Mouse (Mus musculus): Measurements from ENCODE around the gene Igf2bp3. TPM values are rescaled to one million over a fixed set of nuclear protein-coding genes. Genes with fewer than 3 reads are reported as not detected.

The Igf2bp3 gene
- total RNA-seq, 4 experiments from 2014 or later: not detected

Other genes starting within 250 kb of the Igf2bp3 start
- not detected for gene Doxl2, start 240.0 kb downstream of the Igf2bp3 start, total RNA-seq (2022)
- gene Svs1, start 228.1 kb downstream of the Igf2bp3 start, total RNA-seq (2022): not detected
- 1 to 10 TPM in 2 of 4 experiments, under 1 TPM in 2; 0.63 to 1.5 (median 1.1) TPM for gene Gpnmb, start 178.4 kb downstream of the Igf2bp3 start, total RNA-seq (2022)
- 10 to 100 TPM; 23.4 to 39.8 (median 36.9) TPM for gene Malsu1, start 141.2 kb downstream of the Igf2bp3 start, total RNA-seq (2022)
- 10 to 100 TPM; 20.0 to 27.3 (median 24.3) TPM for gene Tra2a, start 49.1 kb upstream of the Igf2bp3 start, total RNA-seq (2022)
- gene Ccdc126, start 104.3 kb upstream of the Igf2bp3 start, total RNA-seq (2022): 1 to 10 TPM; 4.1 to 5.2 (median 4.7) TPM
- gene Fam221a, start 152.8 kb upstream of the Igf2bp3 start, total RNA-seq (2022): under 1 TPM in 3 of 4 experiments, not detected in 1; 0.37 to 0.82 (median 0.56) TPM
- under 1 TPM; 0.17 to 0.33 (median 0.27) TPM for gene Stk31, start 180.6 kb upstream of the Igf2bp3 start, total RNA-seq (2022)

Measured in heart, adult 8-10 months (tissue).